Mouse (Mus musculus) mouse trophoblast stem cell (cell line): Measurements from ENCODE around the gene BC080695.
"Not testable (repeated sequence)": the region's sequence is repeated elsewhere in the genome, so short reads cannot be mapped to it uniquely, and the experiment has no call there.

ENCODE experiments used
- in situ Hi-C, 2 experiments: fragments of 300-500 bp; cut with MseI, MboI; formaldehyde crosslinking; loops; 2 replicates in 1 of 2; 3 replicates in 1 of 2; pipeline ENCODE4 v1.15.1; 2025

The BC080695 gene

GRCm38 (mm10) chr4:143551400-143551799, at the start of gene BC080695, which contains the start of gene Gm13057:
Gene BC080695, plus strand, starts transcription at chr4:143551700.
Gene Gm13057, plus strand, starts transcription at chr4:143551709.
- in situ Hi-C loops = not testable (repeated sequence)

- in situ Hi-C loops = no loop called here
These were observed 40.5 kb upstream of the BC080695 start, which contains the start of gene Gm13043 for GRCm38 (mm10) chr4:143511043-143511442. Gene Gm13043, plus strand, starts transcription at chr4:143511343.

GRCm38 (mm10) chr4:143535654-143536053, 15.8 kb upstream of the BC080695 start, which contains the start of gene Gm13040:
Gene Gm13040, plus strand, starts transcription at chr4:143535954.
- in situ Hi-C loops = not testable (repeated sequence)

GRCm38 (mm10) chr4:143611927-143612326, 60.4 kb downstream of the BC080695 start:
- in situ Hi-C loops = not testable (repeated sequence)

GRCm38 (mm10) chr4:143614703-143615102, 63.2 kb downstream of the BC080695 start, which contains the start of gene Gm13083:
Gene Gm13083, plus strand, starts transcription at chr4:143615003.
- in situ Hi-C loops = loop anchor here in 1 of 2 experiments (5.0 kb wide), 1 partner anchor 278 kb away; no protein-coding TSS in a partner anchor

GRCm38 (mm10) chr4:143618101-143618500, 66.6 kb downstream of the BC080695 start:
- in situ Hi-C loops = loop anchor here in 1 of 2 experiments (5.0 kb wide), 1 partner anchor 274 kb away; no protein-coding TSS in a partner anchor
